Mouse (Mus musculus) cortical plate, adult 2 months (tissue): ENCODE data around the gene Mtx3. TPM values are rescaled to one million over a fixed set of nuclear protein-coding genes. Genes with fewer than 3 reads are reported as not detected.
"Not testable (repeated sequence)": the region's sequence is repeated elsewhere in the genome, so short reads cannot be mapped to it uniquely, and the experiment has no call there.

Experiments
- H3K27ac ChIP-seq: fragments of 200-500 bp; 2 replicates; pipeline ENCODE4 v1.5.1; 2012; ENCODE audit warnings: low read length, control low read depth, inconsistent platforms; ENCODE audit not compliant: insufficient read depth
- H3K4me1 ChIP-seq: fragments of 200-500 bp; 2 replicates; pipeline ENCODE4 v1.6.1; 2011; ENCODE audit warnings: low read length; ENCODE audit not compliant: control insufficient read depth, insufficient read depth
- H3K4me3 ChIP-seq: fragments of 200-500 bp; 2 replicates; pipeline ENCODE4 v1.5.1; 2011; ENCODE audit warnings: mild to moderate bottlenecking, low read length, control low read depth; ENCODE audit not compliant: insufficient read depth
- CTCF ChIP-seq: fragments of 200-500 bp; IDR thresholded peaks from 2 replicates; pipeline ENCODE4 v1.5.1; 2011; ENCODE audit warnings: mild to moderate bottlenecking, control low read depth, low read length; ENCODE audit not compliant: insufficient read depth; ENCODE audit errors: extremely low read depth
- POLR2A ChIP-seq: fragments of 200-500 bp; IDR thresholded peaks from 2 replicates; pipeline ENCODE4 v1.6.1; 2011; ENCODE audit warnings: mild to moderate bottlenecking, low read length, control low read depth; ENCODE audit not compliant: insufficient read depth; ENCODE audit errors: extremely low read depth
- polyA plus RNA-seq: library from polyadenylated mRNA; depleted of rRNA; stranded (reverse); fragments of >200 nt; gene quantifications from 2 replicates; pipeline ENCODE4 v1.2.3, GENCODE M21; 2012; rRNA removed

Mtx3 gene
- polyA plus RNA-seq: 21.3 and 23.4 TPM in 2 replicates

GRCm38 (mm10) chr13:92844586-92845221 is at the start of gene Mtx3:
TSS of gene Mtx3 (plus strand) at chr13:92844760.
- TF ChIP-seq POLR2A: no peak
- no peak for TF ChIP-seq CTCF
- Histone ChIP-seq H3K4me3 (peak within 1 kb of the TSS; percentile 51), H3K27ac (no peak within 1 kb of the TSS), H3K4me1 (0 out of 2 replicates have a peak, but pooled peaks cover 1% of the 10 kb centered on the region)

- H3K4me3 ChIP-seq: no peak overlapping the region
- no peak overlapping the region for H3K27ac ChIP-seq
- H3K4me1 ChIP-seq: peaks cover 4% of the 10 kb centered on the region
- no peak for TF ChIP-seq CTCF
- no peak for TF ChIP-seq POLR2A
These were observed 45.7 kb upstream of the Mtx3 start for GRCm38 (mm10) chr13:92798830-92799229.

GRCm38 (mm10) chr13:92799306-92799925 is 45.1 kb upstream of the Mtx3 start:
- Histone ChIP-seq H3K4me3 (no peak overlapping the region), H3K4me1 (peaks cover 4% of the 10 kb centered on the region), H3K27ac (no peak overlapping the region)
- no peak for TF ChIP-seq CTCF
- no peak for TF ChIP-seq POLR2A

GRCm38 (mm10) chr13:92806785-92807184 is 37.8 kb upstream of the Mtx3 start:
- H3K27ac ChIP-seq: no peak overlapping the region
- TF ChIP-seq POLR2A: no peak
- TF ChIP-seq CTCF: no peak
- no peak overlapping the region for H3K4me3 ChIP-seq
- no peaks in the 10 kb centered on the region for H3K4me1 ChIP-seq

GRCm38 (mm10) chr13:92807849-92808248 is 36.7 kb upstream of the Mtx3 start:
- no peaks in the 10 kb centered on the region for H3K4me1 ChIP-seq
- no peak overlapping the region for H3K4me3 ChIP-seq
- H3K27ac ChIP-seq: no peak overlapping the region
- TF ChIP-seq POLR2A: no peak
- TF ChIP-seq CTCF: no peak

- H3K4me1 ChIP-seq, H3K27ac ChIP-seq, H3K4me3 ChIP-seq: not testable (repeated sequence)
These were observed 34.0 kb upstream of the Mtx3 start for GRCm38 (mm10) chr13:92810592-92810991.

GRCm38 (mm10) chr13:92816329-92816728 is 28.2 kb upstream of the Mtx3 start:
- Histone ChIP-seq H3K27ac (no peak overlapping the region), H3K4me1 (peaks cover 4% of the 10 kb centered on the region), H3K4me3 (no peak overlapping the region)
- no peak for TF ChIP-seq CTCF
- TF ChIP-seq POLR2A: no peak

GRCm38 (mm10) chr13:92817357-92817756 is 27.2 kb upstream of the Mtx3 start:
- Histone ChIP-seq H3K4me3 (no peak overlapping the region), H3K27ac (no peak overlapping the region), H3K4me1 (peaks cover 4% of the 10 kb centered on the region)
- TF ChIP-seq CTCF (no peak), POLR2A (no peak)

- no peak overlapping the region for H3K4me3 ChIP-seq
- TF ChIP-seq POLR2A (no peak), CTCF (no peak)
- no peak overlapping the region for H3K27ac ChIP-seq
- H3K4me1 ChIP-seq: no peaks in the 10 kb centered on the region; the same call in 1 of the 2 replicates
These were observed 15.7 kb upstream of the Mtx3 start for GRCm38 (mm10) chr13:92828820-92829219.

GRCm38 (mm10) chr13:92833162-92833561 is 11.4 kb upstream of the Mtx3 start:
- H3K4me1 ChIP-seq: no peaks in the 10 kb centered on the region; the same call in 1 of the 2 replicates
- H3K27ac ChIP-seq: no peak overlapping the region
- H3K4me3 ChIP-seq: no peak overlapping the region
- TF ChIP-seq CTCF: no peak
